Mouse (Mus musculus) limb, embryonic 14.5 days (tissue): ENCODE data around the gene Tmem269. TPM values are rescaled to one million over a fixed set of nuclear protein-coding genes. Genes with fewer than 3 reads are reported as not detected.
A peak's percentile ranks its signal among the peaks of the same experiment; 100 is the strongest.

Experiments
- ATAC-seq: fragments of 200-750 bp; cut with Nextera tagmentation; 2 replicates; pipeline ENCODE4 v1.8.0; 2017; ENCODE audit warnings: low read depth, moderate number of reproducible peaks, moderate TSS enrichment; ENCODE audit not compliant: low FRiP score
- DNase-seq: peaks from one replicate; pipeline ENCODE4 v3.0.0-alpha.2; 2015; ENCODE audit warnings: low spot score
- H3K27ac ChIP-seq: fragments of 300-500 bp; sonication (generic); replicated peaks from 2 replicates; pipeline ENCODE4 v1.5.1; 2014; ENCODE audit warnings: low read depth, mild to moderate bottlenecking, low read length, moderate library complexity, mixed read lengths
- H3K27me3 ChIP-seq: fragments of 300-500 bp; sonication (generic); 2 replicates; pipeline ENCODE4 v1.6.1; 2014; ENCODE audit warnings: low read length, mixed read lengths; ENCODE audit not compliant: control insufficient read depth, insufficient read depth
- H3K36me3 ChIP-seq: fragments of 300-500 bp; sonication (generic); 2 replicates; pipeline ENCODE4 v1.6.1; 2014; ENCODE audit warnings: mild to moderate bottlenecking, low read length, moderate library complexity, mixed read lengths; ENCODE audit not compliant: control insufficient read depth, insufficient read depth
- H3K4me1 ChIP-seq: fragments of 300-500 bp; sonication (generic); 2 replicates; pipeline ENCODE4 v1.6.1; 2014; ENCODE audit warnings: antibody characterized with exemption, low read length, mixed read lengths; ENCODE audit not compliant: control insufficient read depth, insufficient read depth
- H3K4me2 ChIP-seq: fragments of 300-500 bp; sonication (generic); replicated peaks from 2 replicates; pipeline ENCODE4 v1.6.1; 2014; ENCODE audit warnings: low read depth, mild to moderate bottlenecking, low read length, moderate library complexity; ENCODE audit not compliant: severe bottlenecking
- H3K4me3 ChIP-seq: fragments of 300-500 bp; sonication (generic); replicated peaks from 2 replicates; pipeline ENCODE4 v1.5.1; 2014; ENCODE audit warnings: low read length
- H3K9ac ChIP-seq: fragments of 300-500 bp; sonication (generic); 2 replicates; pipeline ENCODE4 v1.6.1; 2014; ENCODE audit warnings: mild to moderate bottlenecking, low read depth, low read length, moderate library complexity; ENCODE audit not compliant: severe bottlenecking
- H3K9me3 ChIP-seq: fragments of 300-500 bp; sonication (generic); 2 replicates; pipeline ENCODE4 v1.6.1; 2016; ENCODE audit warnings: low read length; ENCODE audit not compliant: control insufficient read depth
- POLR2A ChIP-seq: fragments of 200-500 bp; IDR thresholded peaks from 2 replicates; pipeline ENCODE4 v1.8.0; 2012; ENCODE audit warnings: inconsistent platforms, mild to moderate bottlenecking, moderate library complexity, borderline replicate concordance; ENCODE audit not compliant: insufficient read depth, insufficient read length; ENCODE audit errors: extremely low read depth
- WGBS: fragments of 180-500 bp; shearing (Covaris S2); extraction: QIAGEN DNeasy Blood & Tissue Kit; methylation state at CpG from one replicate; pipeline ENCODE4 v1.1.7; 2014; 5-methylcytosine and 5-hydroxymethylcytosine counted together
- polyA plus RNA-seq, 2 experiments: library from polyadenylated mRNA; depleted of rRNA in 1 of 2; stranded (reverse) in 1 of 2; unstranded in 1 of 2; fragments of >200 nt; fragmentation: Nextera tagmentation in 1 of 2; extraction: Ambion mirVana in 1 of 2; gene quantifications; 2 replicates each; pipeline versions ENCODE4 v1.2.1 to v1.2.3; 2012 to 2014

The Tmem269 gene
- polyA plus RNA-seq, 2 experiments, result 0.11 TPM; not detected in 1

- no peak overlapping the region for H3K27ac ChIP-seq
- no peak overlapping the region for H3K4me3 ChIP-seq
- DNase-seq (no peak), ATAC-seq (no peak)
- peaks cover 4% of the 10 kb centered on the region for H3K4me1 ChIP-seq
- WGBS, result 86% methylated on average over 15 of the region's 15 CpGs
- no peak overlapping the region for H3K4me2 ChIP-seq
- no peaks in the 10 kb centered on the region for H3K27me3 ChIP-seq
- H3K9me3 ChIP-seq, result no peaks in the 10 kb centered on the region
- TF ChIP-seq POLR2A, result no peak
- no peak overlapping the region for H3K9ac ChIP-seq
- no peaks in the 10 kb centered on the region for H3K36me3 ChIP-seq
These were observed 41.6 kb upstream of the Tmem269 start for GRCm38 (mm10) chr4:119259344-119260254.

GRCm38 (mm10) chr4:119257083-119257482 lies 39.1 kb upstream of the Tmem269 start:
- no peak overlapping the region for H3K4me3 ChIP-seq
- H3K9me3 ChIP-seq, result no peaks in the 10 kb centered on the region
- H3K27me3 ChIP-seq, result no peaks in the 10 kb centered on the region
- H3K4me1 ChIP-seq, result peaks cover 14% of the 10 kb centered on the region
- ATAC-seq, result no peak
- no peak overlapping the region for H3K27ac ChIP-seq
- WGBS, result 70% methylated on average over 6 of the region's 6 CpGs
- TF ChIP-seq POLR2A, result no peak
- H3K36me3 ChIP-seq, result no peaks in the 10 kb centered on the region
- no peak for DNase-seq
- no peak overlapping the region for H3K9ac ChIP-seq
- no peak overlapping the region for H3K4me2 ChIP-seq

- H3K36me3 ChIP-seq, result no peaks in the 10 kb centered on the region
- H3K4me1 ChIP-seq, result peaks cover 14% of the 10 kb centered on the region
- H3K9me3 ChIP-seq, result no peaks in the 10 kb centered on the region
- TF ChIP-seq POLR2A, result no peak
- no peak within 1 kb of the TSS for H3K4me2 ChIP-seq
- no peak within 1 kb of the TSS for H3K4me3 ChIP-seq
- no peaks in the 10 kb centered on the region for H3K27me3 ChIP-seq
- DNase-seq (no peak), ATAC-seq (no peak)
- H3K9ac ChIP-seq, result peak within 1 kb of the TSS; percentile 29; the same call in 1 of the 2 replicates
- WGBS, result 84% methylated on average over 12 of the region's 12 CpGs
- peak within 1 kb of the TSS; percentile 75 for H3K27ac ChIP-seq
These were observed 37.3 kb upstream of the Tmem269 start, which contains the start of gene Cldn19 for GRCm38 (mm10) chr4:119255351-119255750. Cldn19 (plus strand) TSS chr4:119255414.

GRCm38 (mm10) chr4:119254012-119254618 lies 36.1 kb upstream of the Tmem269 start:
- peak overlapping the region; percentile 75 for H3K27ac ChIP-seq
- H3K27me3 ChIP-seq, result no peaks in the 10 kb centered on the region
- peaks cover 14% of the 10 kb centered on the region for H3K4me1 ChIP-seq
- H3K4me2 ChIP-seq, result no peak overlapping the region
- peak; percentile 42 for ATAC-seq
- H3K9ac ChIP-seq, result peak overlapping the region; percentile 29; the same call in 1 of the 2 replicates
- no peaks in the 10 kb centered on the region for H3K36me3 ChIP-seq
- peak; percentile 32 for DNase-seq
- no peaks in the 10 kb centered on the region for H3K9me3 ChIP-seq
- no peak for TF ChIP-seq POLR2A
- WGBS, result 32% methylated on average over 6 of the region's 9 CpGs
- no peak overlapping the region for H3K4me3 ChIP-seq

GRCm38 (mm10) chr4:119252025-119252808 lies 34.2 kb upstream of the Tmem269 start:
- Histone ChIP-seq H3K4me1 (peaks cover 14% of the 10 kb centered on the region), H3K9me3 (no peaks in the 10 kb centered on the region), H3K27me3 (no peaks in the 10 kb centered on the region), H3K4me2 (no peak overlapping the region), H3K27ac (0 out of 2 replicates have a peak overlapping the region, but pooled peaks have one; percentile 19), H3K9ac (no peak overlapping the region), H3K4me3 (no peak overlapping the region), H3K36me3 (peaks cover 15% of the 10 kb centered on the region)
- WGBS, result 52% methylated on average over 7 of the region's 7 CpGs
- no peak for TF ChIP-seq POLR2A
- ATAC-seq (no peak), DNase-seq (no peak)
